Mouse (Mus musculus) small intestine, adult 2 months (tissue): ENCODE measurements around the gene Drc1. TPM values are rescaled to one million over a fixed set of nuclear protein-coding genes. Genes with fewer than 3 reads are reported as not detected.

Source experiments
- H3K27ac ChIP-seq: fragments of 200-500 bp; 2 replicates; pipeline ENCODE4 v1.5.1; 2012; ENCODE audit warnings: low read depth, low read length, control low read depth, inconsistent platforms; ENCODE audit not compliant: insufficient read depth
- H3K27me3 ChIP-seq: fragments of 200-500 bp; 2 replicates; pipeline ENCODE4 v1.6.1; 2012; ENCODE audit warnings: mild to moderate bottlenecking, moderate library complexity, low read length, inconsistent platforms; ENCODE audit not compliant: control insufficient read depth, insufficient read depth
- H3K36me3 ChIP-seq: fragments of 200-500 bp; 2 replicates; pipeline ENCODE4 v1.6.1; 2012; ENCODE audit warnings: mild to moderate bottlenecking, low read length, control low read depth, inconsistent platforms; ENCODE audit not compliant: control insufficient read depth, insufficient read depth
- H3K4me1 ChIP-seq: fragments of 200-500 bp; 2 replicates; pipeline ENCODE4 v1.6.1; 2012; ENCODE audit warnings: low read length, inconsistent platforms, mixed read lengths; ENCODE audit not compliant: control insufficient read depth, insufficient read depth, insufficient read length
- H3K4me3 ChIP-seq: fragments of 200-500 bp; 2 replicates; pipeline ENCODE4 v1.5.1; 2012; ENCODE audit warnings: low read depth, mild to moderate bottlenecking, control low read depth, inconsistent platforms, low read length, moderate library complexity
- CTCF ChIP-seq: fragments of 200-500 bp; IDR thresholded peaks from 2 replicates; pipeline ENCODE4 v1.5.1; 2012; ENCODE audit warnings: low read depth, mild to moderate bottlenecking, control low read depth, inconsistent platforms, low read length, moderate library complexity, mixed read lengths; ENCODE audit not compliant: insufficient replicate concordance, insufficient read length; ENCODE audit errors: extremely low read depth
- POLR2A ChIP-seq: fragments of 200-500 bp; IDR thresholded peaks from 2 replicates; pipeline ENCODE4 v1.6.1; 2012; ENCODE audit warnings: low read depth, mild to moderate bottlenecking, control low read depth, inconsistent platforms, low read length, moderate library complexity
- WGBS: fragments of 180-500 bp; shearing (Covaris S2); methylation state at CpG from one replicate; pipeline ENCODE4 v1.1.7; 2018; 5-methylcytosine and 5-hydroxymethylcytosine counted together
- polyA plus RNA-seq: library from polyadenylated mRNA; depleted of rRNA; stranded (reverse); fragments of >200 nt; gene quantifications from 2 replicates; pipeline ENCODE4 v1.2.3, GENCODE M21; 2012; rRNA removed

Drc1 gene
- polyA plus RNA-seq, 1 experiment = 0.28 TPM

GRCm38 (mm10) chr5:30415876-30416275 lies 134.7 kb downstream of the Drc1 start:
- H3K36me3 ChIP-seq = no peaks in the 10 kb centered on the region
- no peak overlapping the region for H3K4me3 ChIP-seq
- 64% methylated on average over 4 of the region's 4 CpGs for WGBS
- no peaks in the 10 kb centered on the region for H3K27me3 ChIP-seq
- no peaks in the 10 kb centered on the region for H3K4me1 ChIP-seq
- TF ChIP-seq CTCF = no peak
- no peak for TF ChIP-seq POLR2A
- H3K27ac ChIP-seq = no peak overlapping the region

Other genes starting within 250 kb of the Drc1 start
- gene Tyms, start 207.8 kb upstream of the Drc1 start, polyA plus RNA-seq = 11.5 and 27.8 TPM in 2 replicates
- 0.03 and 0.04 TPM in 2 replicates for gene Garem2, start 176.2 kb upstream of the Drc1 start, polyA plus RNA-seq
- not detected in 2 replicates for gene 3110082J24Rik, start 175.3 kb upstream of the Drc1 start, polyA plus RNA-seq
- gene Hadha, start 126.2 kb upstream of the Drc1 start, polyA plus RNA-seq = 27.7 and 55.3 TPM in 2 replicates
- 53.6 and 88.1 TPM in 2 replicates for gene Hadhb, start 126.1 kb upstream of the Drc1 start, polyA plus RNA-seq
- gene Adgrf3, start 75.7 kb upstream of the Drc1 start, polyA plus RNA-seq = 0.04 and 0.05 TPM in 2 replicates
- 36.4 and 107 TPM in 2 replicates for gene Selenoi, start 48.8 kb upstream of the Drc1 start, polyA plus RNA-seq
- gene Otof, start 180.5 kb downstream of the Drc1 start, polyA plus RNA-seq = 0.06 and 0.08 TPM in 2 replicates
- gene 1700001C02Rik, start 184.7 kb downstream of the Drc1 start, polyA plus RNA-seq = not detected in 2 replicates